Mouse (Mus musculus) ovary, postnatal 36 days (tissue): ENCODE results near the gene Trmo.

Experiments used
- DNase-seq: peaks from one replicate; pipeline ENCODE4 v3.0.0; 2022; ENCODE audit warnings: low spot score, mixed read lengths

Gene Trmo

GRCm38 (mm10) chr4:46339026-46339425 is 50.2 kb downstream of the Trmo start:
- DNase-seq: no peak

DNA sequence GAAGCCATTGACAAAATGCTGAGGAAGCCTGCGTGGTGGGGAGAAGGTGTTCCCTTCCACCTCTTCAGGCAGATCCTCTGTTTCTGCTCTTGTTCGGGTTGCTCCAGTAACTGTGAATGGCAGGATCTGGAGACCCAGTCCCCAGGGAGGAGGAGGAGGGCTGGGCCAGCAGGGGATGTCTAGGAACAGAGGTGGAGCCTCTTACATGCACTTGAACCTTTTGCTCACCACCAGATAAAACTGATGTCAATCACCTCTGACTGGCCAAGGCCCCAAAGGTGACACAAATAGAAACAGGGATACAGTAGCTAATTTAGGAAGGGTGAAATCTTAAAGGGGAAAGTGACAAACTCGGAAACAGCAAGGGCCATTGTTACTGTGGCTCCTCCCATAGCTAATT is 51.2 kb downstream of the Trmo start:
- DNase-seq: no peak

GRCm38 (mm10) chr4:46335846-46336245 is 53.4 kb downstream of the Trmo start:
- DNase-seq: no peak

GRCm38 (mm10) chr4:46328906-46329305 is 60.3 kb downstream of the Trmo start:
- DNase-seq: no peak
